Mouse (Mus musculus): ENCODE measurements around the gene Cdh23. TPM values are rescaled to one million over a fixed set of nuclear protein-coding genes. Genes with fewer than 3 reads are reported as not detected.

The Cdh23 gene
- polyA plus RNA-seq, 1 experiment from 2014 or later: 0.19 TPM

GRCm38 (mm10) chr10:60380229-60380628 lies 316.1 kb downstream of the Cdh23 start:
- Histone ChIP-seq H3K4me3 (no peak overlapping the region), H3K27ac (no peak overlapping the region), H3K9ac (no peak overlapping the region), H3K27me3 (replicated peaks) (no peaks in the 10 kb centered on the region; the same call in 1 of the 2 replicates), H3K4me1 (no peaks in the 10 kb centered on the region), H3K36me3 (no peaks in the 10 kb centered on the region), H3K4me2 (no peak overlapping the region), H3K9me3 (replicated peaks) (no peaks in the 10 kb centered on the region)
- 43% methylated on average over 3 of the region's 3 CpGs for WGBS (ENCODE audit: insufficient replicate concordance)
- no peak for ATAC-seq

DNA sequence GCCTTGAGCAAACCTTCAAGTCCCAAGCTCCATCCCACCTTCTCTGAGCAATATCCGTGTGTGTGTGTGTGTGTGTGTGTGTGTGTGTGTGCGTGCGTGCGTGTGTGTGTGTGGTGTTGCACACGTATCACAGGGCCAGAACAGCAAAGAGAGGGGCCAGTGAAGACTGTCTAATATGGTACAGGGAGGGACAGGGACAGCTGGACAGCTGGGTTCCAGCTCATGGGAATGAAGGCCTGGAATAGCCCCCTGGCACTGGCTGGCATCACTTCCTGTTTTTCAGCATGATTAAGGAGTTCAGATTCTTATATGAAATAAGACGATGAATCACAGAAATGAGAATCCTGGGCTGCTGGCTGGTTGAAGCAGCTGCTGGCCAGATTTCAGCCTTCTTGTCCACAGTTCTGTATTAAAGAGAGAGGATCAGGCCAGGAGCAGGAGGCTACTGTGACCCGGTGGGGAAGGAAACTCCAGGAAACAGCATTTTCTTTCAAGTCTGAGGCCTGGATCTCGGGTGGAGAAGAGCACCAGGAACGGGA lies 316.8 kb downstream of the Cdh23 start:
- no peaks in the 10 kb centered on the region for H3K36me3 ChIP-seq
- ATAC-seq: no peak
- no peaks in the 10 kb centered on the region for H3K4me1 ChIP-seq

DNA sequence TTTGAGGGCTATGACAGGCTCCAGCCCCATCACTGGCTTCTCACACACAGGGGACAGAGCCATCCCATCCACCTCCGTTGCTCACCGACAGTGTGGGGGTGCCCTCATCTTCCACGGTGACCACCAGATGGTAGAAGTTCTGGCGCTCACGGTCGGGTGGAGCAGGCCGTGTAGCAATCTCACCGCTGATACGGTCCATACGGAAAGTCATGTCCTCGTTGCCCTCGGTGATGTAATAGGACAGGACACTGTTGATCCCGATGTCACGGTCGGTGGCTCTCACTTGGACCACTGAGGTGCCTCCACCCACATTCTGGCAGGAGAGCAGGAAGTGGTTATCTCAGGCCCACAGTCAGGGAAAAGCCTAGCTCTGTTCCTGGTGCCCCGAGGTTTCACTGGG lies 319.6 kb downstream of the Cdh23 start:
- Histone ChIP-seq H3K36me3 (no peaks in the 10 kb centered on the region), H3K9ac (no peak overlapping the region), H3K9me3 (replicated peaks) (no peaks in the 10 kb centered on the region), H3K4me2 (no peak overlapping the region), H3K27ac (no peak overlapping the region), H3K27me3 (replicated peaks) (no peaks in the 10 kb centered on the region), H3K4me3 (no peak overlapping the region), H3K4me1 (peaks cover 15% of the 10 kb centered on the region)
- ATAC-seq: no peak
- 60% methylated on average over 16 of the region's 16 CpGs for WGBS (ENCODE audit: insufficient replicate concordance)

More for the DNA sequence above, 316.8 kb downstream of the Cdh23 start:
- Histone ChIP-seq H3K4me3 (no peak overlapping the region), H3K9me3 (replicated peaks) (no peaks in the 10 kb centered on the region), H3K9ac (no peak overlapping the region), H3K4me2 (no peak overlapping the region), H3K27me3 (replicated peaks) (no peaks in the 10 kb centered on the region; the same call in 1 of the 2 replicates), H3K27ac (no peak overlapping the region)
- WGBS (ENCODE audit: insufficient replicate concordance): 62% methylated on average over 9 of the region's 9 CpGs

DNA sequence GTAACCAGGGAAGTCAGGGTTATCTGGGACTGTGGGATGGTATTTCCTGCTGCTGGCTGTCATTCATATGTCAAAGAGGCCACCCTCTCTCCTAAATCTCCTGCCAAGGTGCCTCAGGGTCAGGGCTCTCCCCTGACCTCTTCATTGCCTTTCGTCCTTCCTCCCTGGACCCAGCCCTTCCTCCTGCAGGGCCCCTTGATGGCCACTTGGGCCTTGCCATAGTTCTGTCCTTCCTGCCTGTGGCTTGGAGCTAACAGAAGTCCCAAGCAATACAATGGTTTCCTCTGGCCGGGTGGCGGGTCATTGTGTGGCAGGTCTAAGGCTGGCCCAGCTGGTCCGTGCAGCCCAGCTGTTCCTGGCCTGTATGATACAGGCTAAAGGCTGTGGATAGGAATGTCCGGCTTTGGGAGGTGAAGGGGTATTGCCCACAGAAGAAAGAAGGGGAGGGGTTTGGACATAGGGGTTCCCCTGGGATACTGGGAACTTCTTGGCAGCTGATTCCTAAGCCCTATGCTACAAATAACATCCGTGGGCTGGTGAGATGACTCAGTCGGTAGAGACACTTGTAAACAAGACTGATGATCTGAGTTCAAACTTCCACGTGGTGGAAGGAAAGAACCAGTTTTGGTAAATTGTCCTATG lies 322.2 kb downstream of the Cdh23 start:
- 25% methylated on average over 8 of the region's 8 CpGs for WGBS (ENCODE audit: insufficient replicate concordance)
- H3K9me3 ChIP-seq (replicated peaks): no peaks in the 10 kb centered on the region
- peaks cover 31% of the 10 kb centered on the region for H3K4me1 ChIP-seq
- no peak overlapping the region for H3K4me2 ChIP-seq
- H3K27me3 ChIP-seq (replicated peaks): no peaks in the 10 kb centered on the region
- no peaks in the 10 kb centered on the region for H3K36me3 ChIP-seq
- no peak for ATAC-seq
- H3K27ac ChIP-seq: no peak overlapping the region
- H3K4me3 ChIP-seq: no peak overlapping the region
- no peak overlapping the region for H3K9ac ChIP-seq

DNA sequence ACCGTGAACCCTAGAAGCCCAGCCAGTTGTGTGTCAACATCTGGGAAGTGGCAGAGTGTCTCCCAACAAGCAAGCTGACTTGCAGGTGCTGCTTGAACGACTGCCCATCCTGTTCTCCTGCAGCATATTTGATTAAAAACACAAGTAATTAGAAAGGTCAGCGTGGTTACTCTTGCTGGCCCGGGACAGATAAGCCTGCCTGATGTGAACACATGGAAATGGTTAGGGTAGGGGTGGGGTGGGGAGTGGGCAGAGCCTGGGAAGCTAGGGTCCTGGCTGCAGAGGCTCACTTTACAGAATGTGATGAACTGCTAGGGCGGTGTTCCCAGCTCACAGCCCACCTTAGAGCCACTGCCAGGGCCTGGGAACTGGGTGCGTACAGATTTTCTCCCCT lies 322.8 kb downstream of the Cdh23 start:
- Histone ChIP-seq H3K27ac (no peak overlapping the region), H3K9me3 (replicated peaks) (no peaks in the 10 kb centered on the region), H3K4me3 (no peak overlapping the region), H3K9ac (no peak overlapping the region), H3K27me3 (replicated peaks) (no peaks in the 10 kb centered on the region), H3K36me3 (no peaks in the 10 kb centered on the region), H3K4me2 (no peak overlapping the region), H3K4me1 (peaks cover 31% of the 10 kb centered on the region)
- 19% methylated on average over 6 of the region's 6 CpGs for WGBS (ENCODE audit: insufficient replicate concordance)
- ATAC-seq: no peak

DNA sequence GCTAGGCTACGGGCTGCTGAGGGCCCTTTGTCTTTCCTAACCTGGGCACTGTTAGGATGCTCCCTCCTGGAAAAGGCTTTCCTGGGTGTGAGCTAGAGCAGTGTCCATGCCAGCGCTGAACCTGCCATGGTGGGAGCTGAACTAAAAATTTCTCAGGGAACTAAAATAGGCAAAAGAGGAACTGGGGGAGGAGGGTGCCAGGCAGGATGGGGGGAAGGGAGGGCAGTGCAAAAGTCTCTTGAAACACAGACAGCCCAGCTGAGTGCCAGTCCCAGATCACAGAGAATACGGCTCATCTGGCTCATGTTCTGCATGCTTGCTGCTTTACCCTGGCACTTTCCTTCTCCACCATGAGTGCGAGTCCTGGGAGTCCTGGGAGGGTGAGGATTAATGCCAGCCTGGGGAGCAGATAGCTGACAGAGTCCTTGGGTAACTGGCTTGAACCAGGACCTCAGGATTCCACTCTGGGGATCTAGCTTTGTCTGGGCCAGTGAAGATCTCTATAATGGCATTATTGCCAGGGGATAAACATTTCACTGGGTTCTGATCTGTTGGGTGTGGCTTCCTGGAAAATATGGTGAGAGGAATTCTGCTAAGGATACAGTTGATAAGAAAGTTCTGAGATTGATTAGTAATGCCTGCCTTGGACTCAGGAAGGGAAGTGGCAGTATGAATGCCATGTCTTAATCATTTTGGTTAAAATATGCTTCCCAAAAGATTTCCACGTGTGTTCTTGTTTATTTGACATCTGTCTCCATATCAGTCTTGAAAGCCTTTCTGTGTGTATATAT lies 324.5 kb downstream of the Cdh23 start:
- Histone ChIP-seq H3K4me1 (peaks cover 31% of the 10 kb centered on the region), H3K9me3 (replicated peaks) (no peaks in the 10 kb centered on the region), H3K9ac (no peak overlapping the region), H3K4me3 (no peak overlapping the region), H3K27ac (peak overlapping the region; percentile 48; the same call in 1 of the 2 replicates), H3K36me3 (no peaks in the 10 kb centered on the region), H3K4me2 (no peak overlapping the region), H3K27me3 (replicated peaks) (no peaks in the 10 kb centered on the region)
- 30% methylated on average over 5 of the region's 5 CpGs for WGBS (ENCODE audit: insufficient replicate concordance)
- ATAC-seq: no peak

GRCm38 (mm10) chr10:60370601-60371061 lies 325.7 kb downstream of the Cdh23 start:
- no peaks in the 10 kb centered on the region for H3K9me3 ChIP-seq (replicated peaks)
- no peak overlapping the region for H3K4me2 ChIP-seq
- no peaks in the 10 kb centered on the region for H3K27me3 ChIP-seq (replicated peaks)
- H3K36me3 ChIP-seq: no peaks in the 10 kb centered on the region
- no peak for ATAC-seq
- H3K4me3 ChIP-seq: no peak overlapping the region
- H3K4me1 ChIP-seq: peaks cover 31% of the 10 kb centered on the region
- peak overlapping the region; percentile 48; the same call in 1 of the 2 replicates for H3K27ac ChIP-seq
- WGBS (ENCODE audit: insufficient replicate concordance): 25% methylated on average over 5 of the region's 5 CpGs
- H3K9ac ChIP-seq: no peak overlapping the region

DNA sequence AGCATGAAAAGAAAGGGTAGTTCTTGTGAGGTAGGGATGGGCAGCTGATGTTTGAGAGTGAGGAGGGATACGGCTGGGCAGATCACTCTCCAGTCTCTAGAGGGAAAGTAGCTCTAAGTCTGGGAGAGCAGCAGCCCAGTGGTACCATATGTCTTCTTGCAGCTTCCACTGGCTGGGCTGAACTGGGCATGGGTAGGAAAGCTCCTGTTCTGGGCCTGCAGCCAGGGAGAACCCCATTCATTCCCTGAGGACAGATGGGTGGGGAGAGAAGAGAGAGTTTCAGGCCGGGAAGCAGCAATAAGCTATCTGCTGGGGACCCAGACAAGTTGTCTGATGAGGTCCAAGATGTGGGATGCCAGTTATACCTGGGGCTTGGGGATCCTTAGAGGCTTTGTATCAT lies 326.2 kb downstream of the Cdh23 start:
- no peak overlapping the region for H3K4me2 ChIP-seq
- H3K9ac ChIP-seq: no peak overlapping the region
- H3K36me3 ChIP-seq: no peaks in the 10 kb centered on the region
- no peak overlapping the region for H3K4me3 ChIP-seq
- no peak for ATAC-seq
- H3K27me3 ChIP-seq (replicated peaks): no peaks in the 10 kb centered on the region
- H3K4me1 ChIP-seq: peaks cover 31% of the 10 kb centered on the region
- no peak overlapping the region for H3K27ac ChIP-seq
- 59% methylated on average over 2 of the region's 2 CpGs for WGBS (ENCODE audit: insufficient replicate concordance)
- no peaks in the 10 kb centered on the region for H3K9me3 ChIP-seq (replicated peaks)

DNA sequence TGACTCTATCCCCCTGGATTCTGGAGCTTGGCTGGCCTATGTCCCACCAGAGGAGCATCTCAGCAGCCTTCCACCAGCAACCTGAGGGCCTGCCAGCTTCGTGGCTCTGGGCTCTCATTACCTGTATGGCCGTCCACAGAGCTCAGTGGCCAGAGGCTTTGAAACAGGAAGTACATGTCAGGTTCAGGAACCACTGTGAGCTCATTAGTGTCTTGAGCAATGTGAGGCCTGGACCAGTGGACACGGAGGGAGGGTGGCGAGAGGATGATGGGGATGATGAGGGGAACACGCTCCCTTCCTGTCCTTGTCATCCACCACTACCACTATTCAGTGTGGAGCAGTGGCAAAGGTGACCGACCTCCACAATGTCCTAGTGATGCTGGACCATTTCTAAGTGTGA lies 326.9 kb downstream of the Cdh23 start:
- 58% methylated on average over 6 of the region's 6 CpGs for WGBS (ENCODE audit: insufficient replicate concordance)

DNA sequence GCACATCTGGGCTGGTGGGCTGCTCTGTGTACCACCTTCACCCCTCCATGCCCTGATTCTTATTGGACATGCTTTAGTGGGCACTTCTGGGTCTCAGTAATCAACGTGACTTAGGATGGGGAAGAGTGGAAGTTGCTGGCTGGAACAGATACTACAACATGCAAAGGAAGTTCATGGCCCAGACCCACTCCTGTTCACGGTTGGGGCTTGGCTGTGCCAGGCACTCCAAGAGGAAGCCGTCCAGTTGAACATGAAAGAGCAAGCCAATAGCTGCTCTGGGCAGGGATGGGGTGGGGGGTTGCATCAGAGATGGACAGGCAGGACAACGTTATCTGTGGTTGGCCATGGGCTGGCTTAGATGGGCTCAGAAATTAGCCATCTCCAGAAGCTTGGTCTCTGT lies 328.4 kb downstream of the Cdh23 start:
- H3K27me3 ChIP-seq (replicated peaks): no peaks in the 10 kb centered on the region
- no peak overlapping the region for H3K4me3 ChIP-seq
- no peak for ATAC-seq
- 19% methylated on average over 4 of the region's 4 CpGs for WGBS (ENCODE audit: insufficient replicate concordance)
- no peaks in the 10 kb centered on the region for H3K9me3 ChIP-seq (replicated peaks)
- no peak overlapping the region for H3K9ac ChIP-seq
- no peak overlapping the region for H3K27ac ChIP-seq
- H3K4me1 ChIP-seq: peaks cover 22% of the 10 kb centered on the region; the same call in 1 of the 2 replicates
- H3K4me2 ChIP-seq: no peak overlapping the region
- no peaks in the 10 kb centered on the region for H3K36me3 ChIP-seq

More for the DNA sequence above, 326.9 kb downstream of the Cdh23 start:
- H3K9me3 ChIP-seq (replicated peaks): no peaks in the 10 kb centered on the region
- H3K27me3 ChIP-seq (replicated peaks): no peaks in the 10 kb centered on the region
- H3K4me2 ChIP-seq: no peak overlapping the region
- no peaks in the 10 kb centered on the region for H3K36me3 ChIP-seq
- H3K27ac ChIP-seq: no peak overlapping the region
- H3K9ac ChIP-seq: no peak overlapping the region
- no peak overlapping the region for H3K4me3 ChIP-seq
- H3K4me1 ChIP-seq: peaks cover 31% of the 10 kb centered on the region
- ATAC-seq: no peak

GRCm38 (mm10) chr10:60367145-60367544 lies 329.1 kb downstream of the Cdh23 start:
- peaks cover 20% of the 10 kb centered on the region; the same call in 1 of the 2 replicates for H3K4me1 ChIP-seq
- ATAC-seq: no peak
- no peak overlapping the region for H3K27ac ChIP-seq
- H3K9me3 ChIP-seq (replicated peaks): no peaks in the 10 kb centered on the region
- H3K9ac ChIP-seq: no peak overlapping the region
- 35% methylated on average over 2 of the region's 2 CpGs for WGBS (ENCODE audit: insufficient replicate concordance)
- H3K4me2 ChIP-seq: no peak overlapping the region
- H3K4me3 ChIP-seq: no peak overlapping the region
- H3K36me3 ChIP-seq: no peaks in the 10 kb centered on the region
- no peaks in the 10 kb centered on the region for H3K27me3 ChIP-seq (replicated peaks)

DNA sequence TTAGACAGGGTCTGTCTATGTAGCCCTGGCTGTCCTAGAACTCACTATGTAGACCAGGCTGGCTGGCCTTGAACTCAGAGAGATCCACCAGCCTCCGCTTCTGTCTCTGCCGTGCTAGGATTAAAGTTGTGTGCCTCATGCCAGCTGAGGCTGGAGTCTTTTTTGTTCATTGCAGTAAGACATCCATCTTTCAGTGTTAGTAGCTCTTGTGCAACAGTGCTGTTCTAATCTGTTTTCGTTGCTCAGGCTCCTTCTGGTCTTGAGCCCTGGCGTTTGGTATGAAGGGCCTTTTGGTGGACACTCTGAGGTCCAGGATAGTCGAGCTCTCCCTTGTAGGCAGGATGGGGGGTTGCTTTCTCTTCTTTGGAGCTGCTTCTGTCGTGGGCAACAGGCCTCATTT lies 332.9 kb downstream of the Cdh23 start:
- Histone ChIP-seq H3K4me1 (peaks cover 7% of the 10 kb centered on the region; the same call in 1 of the 2 replicates), H3K27ac (no peak overlapping the region), H3K9me3 (replicated peaks) (no peaks in the 10 kb centered on the region), H3K36me3 (peaks cover 8% of the 10 kb centered on the region; the same call in 1 of the 2 replicates), H3K9ac (no peak overlapping the region), H3K4me2 (no peak overlapping the region), H3K4me3 (no peak overlapping the region), H3K27me3 (replicated peaks) (no peaks in the 10 kb centered on the region)
- 59% methylated on average over 6 of the region's 6 CpGs for WGBS (ENCODE audit: insufficient replicate concordance)
- ATAC-seq: no peak

Data from liver, embryonic 12.5 days (tissue).